Mouse (Mus musculus): ENCODE measurements around the gene Ndufa8.

Gene Ndufa8

DNA sequence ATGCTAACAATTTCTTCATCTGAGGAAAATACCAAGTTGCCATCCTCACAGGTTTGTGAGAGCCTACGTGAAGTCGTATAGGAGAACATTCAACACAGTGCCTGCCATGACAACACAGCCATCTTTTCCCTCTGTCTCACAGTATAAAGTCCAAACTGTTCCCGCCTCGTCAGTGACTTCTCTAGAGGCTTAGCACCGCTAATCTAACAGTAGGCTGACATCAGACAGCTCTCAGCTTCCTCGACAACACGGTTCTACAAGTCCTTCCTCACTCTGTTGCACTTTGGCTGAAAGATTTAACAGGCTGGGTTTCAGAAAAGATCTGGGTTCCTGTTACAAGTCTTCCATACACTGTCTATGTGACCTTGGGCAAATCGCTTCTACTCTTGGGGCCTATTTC lies 1.0 kb downstream of the Ndufa8 start:
- no peak for DNase-seq (ENCODE audit: low spot score in 2 of 2)

DNA sequence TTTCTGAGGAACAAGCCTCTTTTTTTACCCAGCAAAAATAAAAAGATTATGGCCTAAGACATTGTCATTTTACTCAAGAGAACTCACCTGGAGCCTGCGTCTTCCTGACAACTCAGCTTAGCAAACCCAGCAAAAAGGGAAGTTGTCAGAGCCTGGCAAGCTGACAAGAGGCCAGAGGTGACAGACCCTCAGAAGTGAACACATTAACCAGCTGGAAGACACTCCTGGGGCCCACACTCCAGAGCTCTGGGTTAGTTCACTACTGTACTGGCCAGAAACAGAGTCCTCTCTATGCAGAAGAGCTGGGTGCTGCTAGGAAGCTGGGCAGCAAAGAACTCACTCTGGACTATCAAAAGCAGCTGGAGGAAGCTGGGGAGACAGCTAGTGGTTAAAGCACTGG lies 8.3 kb downstream of the Ndufa8 start:
- no peak for DNase-seq (ENCODE audit: low spot score in 2 of 2)

GRCm38 (mm10) chr2:36039297-36039985 lies 9.8 kb downstream of the Ndufa8 start:
- DNase-seq (ENCODE audit: low spot score in 2 of 2): no peak

DNA sequence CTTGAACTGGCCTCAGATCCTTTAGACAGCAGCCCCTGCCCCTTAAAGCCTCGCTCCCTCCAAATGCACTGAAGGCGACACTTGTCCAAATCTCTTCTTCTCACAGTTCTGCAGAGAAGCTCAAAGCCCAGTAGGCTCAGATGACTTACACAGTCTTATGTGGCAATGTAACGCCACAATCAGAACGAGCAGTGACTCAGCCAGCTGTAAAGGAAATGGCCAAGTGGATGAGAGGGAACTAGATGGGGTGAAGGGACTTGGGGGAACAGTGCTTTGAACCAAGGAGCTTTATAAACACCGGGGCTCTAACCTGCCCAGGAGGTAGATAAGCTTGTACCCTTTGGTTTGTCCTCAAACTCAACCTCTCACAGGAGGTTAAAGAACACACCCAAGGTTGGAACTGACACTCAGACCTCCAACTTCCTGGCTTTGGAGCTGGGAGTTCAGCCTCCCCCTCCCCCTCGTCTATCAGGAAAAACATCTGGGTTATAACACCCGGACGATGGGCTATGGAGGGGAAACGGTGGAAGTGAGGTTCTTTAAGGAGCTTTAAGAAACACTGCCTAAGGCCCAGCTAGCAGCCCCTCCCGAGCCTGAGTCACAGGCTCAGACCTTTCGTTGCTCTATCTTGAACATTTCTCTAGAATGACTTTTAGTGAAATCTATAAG lies 13.7 kb downstream of the Ndufa8 start:
- no peak for DNase-seq (ENCODE audit: low spot score in 2 of 2)

- no peak for DNase-seq (ENCODE audit: low spot score in 2 of 2)
These were observed 14.3 kb downstream of the Ndufa8 start for GRCm38 (mm10) chr2:36034898-36035297.

GRCm38 (mm10) chr2:36033966-36034365 lies 15.2 kb downstream of the Ndufa8 start:
- no peak for DNase-seq (ENCODE audit: low spot score in 2 of 2)

DNA sequence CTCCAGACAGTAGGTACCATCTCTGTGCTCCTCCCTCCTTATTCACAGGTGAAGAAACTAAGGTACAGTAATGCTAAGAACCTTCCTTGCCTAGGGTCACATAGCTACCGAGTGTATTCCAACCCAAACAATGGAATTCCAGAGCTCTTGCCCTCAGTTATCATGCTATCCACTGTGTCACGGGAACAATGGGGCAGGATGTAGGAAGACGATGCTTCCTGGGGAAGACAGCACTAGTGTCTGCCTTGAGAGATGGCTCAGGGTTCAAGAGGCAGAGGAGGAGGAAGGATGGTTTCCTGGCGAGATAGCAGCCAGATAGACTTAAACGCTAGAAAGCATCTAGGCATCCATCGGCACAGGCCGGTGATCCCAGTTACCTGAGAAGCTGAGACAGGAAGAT lies 16.3 kb downstream of the Ndufa8 start:
- no peak for DNase-seq (ENCODE audit: low spot score in 2 of 2)

GRCm38 (mm10) chr2:36023291-36023690 lies 25.9 kb downstream of the Ndufa8 start:
- DNase-seq (ENCODE audit: low spot score in 2 of 2): peak in 1 of 2 experiments; percentile 32

DNA sequence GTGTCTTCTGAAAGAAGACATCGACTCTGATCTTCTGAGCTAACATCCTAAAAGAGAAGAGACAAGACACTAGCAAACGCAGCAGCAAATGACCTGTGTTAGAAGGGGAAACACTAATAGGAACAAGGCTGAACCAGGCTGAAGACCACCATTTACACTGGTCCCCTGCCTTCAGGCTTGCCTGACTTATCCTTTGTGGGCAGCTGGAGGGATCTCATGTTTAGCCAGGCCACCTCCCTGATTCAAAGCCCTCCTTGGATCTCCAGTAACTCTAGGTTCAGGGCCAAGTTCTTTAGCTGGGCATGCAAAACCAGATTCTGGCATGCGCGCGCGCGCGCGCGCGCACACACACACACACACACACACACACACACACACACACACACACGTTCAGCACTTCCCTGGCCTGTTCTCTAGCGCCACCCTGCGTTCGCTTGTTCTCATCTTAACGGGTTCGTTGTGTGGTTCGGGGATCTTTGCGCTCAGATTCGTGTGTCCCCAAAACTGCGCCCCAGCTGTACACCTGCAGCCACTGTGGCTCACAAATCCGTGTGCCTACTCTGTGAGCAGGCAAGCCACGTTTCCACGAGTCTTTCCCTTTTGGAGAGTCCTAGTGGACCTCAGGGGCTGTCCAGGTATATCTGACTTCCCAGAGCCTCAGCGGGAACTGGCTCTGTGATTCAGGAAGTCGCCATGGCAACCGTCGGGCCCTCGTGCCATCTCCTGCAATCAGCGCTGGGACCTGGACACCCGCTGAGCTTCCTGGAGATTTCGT lies 27.6 kb downstream of the Ndufa8 start:
- peak; percentile 41 to 67 for DNase-seq (ENCODE audit: low spot score in 2 of 2)

DNA sequence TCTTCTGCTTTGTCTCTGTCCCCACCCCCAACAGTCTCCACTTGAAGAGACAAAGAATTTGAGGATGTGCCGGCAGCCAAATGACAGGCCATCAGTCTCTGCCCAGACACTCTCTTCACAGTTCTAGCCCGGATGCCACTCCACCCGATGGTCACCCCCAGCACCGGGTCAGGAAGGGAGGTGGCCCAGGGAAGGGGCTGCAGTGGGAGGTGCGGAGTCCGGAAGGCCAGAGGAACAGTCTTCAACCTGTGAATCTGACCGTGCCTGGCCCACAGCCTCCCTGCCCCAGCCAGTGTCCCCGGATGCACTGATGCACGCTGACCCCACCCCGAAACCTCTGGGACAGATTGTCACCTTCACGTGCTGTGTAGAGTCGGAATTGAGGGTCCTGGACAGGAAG lies 36.2 kb downstream of the Ndufa8 start:
- peak in 1 of 2 experiments; percentile 28 for DNase-seq (ENCODE audit: low spot score in 2 of 2)

DNA sequence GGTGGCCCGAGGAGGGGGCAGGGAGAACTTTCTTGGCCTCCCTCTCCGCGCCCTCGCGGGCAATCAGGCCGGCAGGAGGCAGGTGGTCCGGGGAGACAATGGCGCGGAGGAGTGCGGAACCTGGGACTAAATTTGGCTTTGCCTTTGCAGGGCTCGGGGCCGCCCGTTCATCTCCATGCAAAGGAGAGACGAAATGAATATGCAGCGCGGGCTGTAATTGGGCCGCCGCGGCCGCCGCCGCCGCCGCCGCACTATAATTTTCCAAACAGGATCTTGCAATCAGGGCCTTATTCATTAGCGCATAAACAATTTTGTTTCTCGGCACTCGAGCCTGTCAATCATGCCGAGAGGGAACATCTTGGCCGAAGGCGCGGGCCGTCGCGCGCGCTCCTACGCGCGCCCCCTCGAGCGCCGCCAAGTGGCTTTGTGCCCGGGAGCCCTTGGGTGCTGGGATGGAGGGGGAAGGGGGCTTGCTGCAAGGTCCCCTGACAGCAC lies 37.8 kb downstream of the Ndufa8 start:
- DNase-seq (ENCODE audit: low spot score in 2 of 2): no peak

- no peak for DNase-seq (ENCODE audit: low spot score in 2 of 2)
These were observed 38.6 kb downstream of the Ndufa8 start for GRCm38 (mm10) chr2:36010579-36010978.

- peak; percentile 43 to 59 for DNase-seq (ENCODE audit: low spot score in 2 of 2)
These were observed 39.8 kb downstream of the Ndufa8 start for GRCm38 (mm10) chr2:36009386-36009785.

GRCm38 (mm10) chr2:36008071-36008470 lies 41.1 kb downstream of the Ndufa8 start:
- no peak for DNase-seq (ENCODE audit: low spot score in 2 of 2)

DNA sequence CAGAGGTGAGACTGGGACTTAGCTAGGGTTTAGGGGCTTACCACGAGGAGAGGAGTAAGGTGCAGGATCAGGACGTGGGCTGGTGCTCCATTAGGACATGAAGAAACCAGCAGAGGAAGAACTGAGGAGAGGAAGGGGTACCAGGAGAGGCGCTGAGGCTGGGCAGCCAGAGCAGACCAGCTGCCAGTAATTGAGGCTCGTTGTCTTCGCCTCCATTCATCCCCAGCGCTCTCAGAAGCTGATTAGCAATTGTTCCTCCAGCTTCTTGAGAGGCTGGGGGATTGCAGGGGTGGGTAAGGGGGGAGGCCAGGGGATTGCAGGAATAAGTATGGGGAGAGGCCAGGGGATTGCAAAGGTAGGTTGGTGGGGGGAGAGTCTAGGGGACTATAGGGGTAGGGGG lies 47.0 kb downstream of the Ndufa8 start:
- no peak for DNase-seq (ENCODE audit: low spot score in 2 of 2)

DNA sequence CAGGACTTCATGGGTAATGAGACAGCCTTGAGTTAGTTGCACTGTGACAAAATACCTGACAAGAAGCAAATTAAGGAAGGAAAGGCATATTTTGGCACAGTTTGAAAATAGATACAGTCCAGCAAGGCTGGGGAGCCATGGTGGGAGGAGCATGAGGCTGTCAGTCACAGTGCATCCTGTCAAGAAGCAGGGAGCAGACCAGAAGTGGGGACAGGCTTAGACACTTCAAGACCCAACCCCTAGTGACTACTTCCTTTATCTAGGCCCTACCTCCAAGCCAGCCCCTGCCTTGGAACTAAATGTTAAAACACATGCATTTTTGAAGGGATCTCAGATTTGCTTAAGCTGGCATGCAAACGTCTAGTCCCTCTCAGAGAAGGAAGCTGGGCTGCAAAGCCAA lies 48.8 kb downstream of the Ndufa8 start:
- DNase-seq (ENCODE audit: low spot score in 2 of 2): no peak

DNA sequence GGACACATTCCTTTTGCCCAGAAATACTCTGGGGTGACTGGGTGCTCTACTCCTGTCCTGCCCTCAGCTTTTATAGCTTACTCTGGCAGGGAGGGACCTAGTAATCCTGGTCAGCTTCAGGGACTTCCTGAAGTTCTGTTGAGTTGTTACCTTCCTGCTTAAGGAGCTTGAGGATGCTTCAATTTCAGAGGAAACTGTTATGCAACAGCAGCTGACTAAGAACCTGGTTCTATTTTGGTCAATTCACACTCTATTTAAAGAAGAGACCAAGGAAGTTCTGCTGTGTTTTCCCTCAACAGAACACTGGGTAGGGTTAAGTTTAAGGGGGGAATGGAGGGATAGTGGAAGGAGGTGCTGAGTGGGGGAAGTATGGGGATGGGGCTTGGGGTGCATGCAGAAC lies 50.0 kb downstream of the Ndufa8 start:
- no peak for DNase-seq (ENCODE audit: low spot score in 2 of 2)

DNA sequence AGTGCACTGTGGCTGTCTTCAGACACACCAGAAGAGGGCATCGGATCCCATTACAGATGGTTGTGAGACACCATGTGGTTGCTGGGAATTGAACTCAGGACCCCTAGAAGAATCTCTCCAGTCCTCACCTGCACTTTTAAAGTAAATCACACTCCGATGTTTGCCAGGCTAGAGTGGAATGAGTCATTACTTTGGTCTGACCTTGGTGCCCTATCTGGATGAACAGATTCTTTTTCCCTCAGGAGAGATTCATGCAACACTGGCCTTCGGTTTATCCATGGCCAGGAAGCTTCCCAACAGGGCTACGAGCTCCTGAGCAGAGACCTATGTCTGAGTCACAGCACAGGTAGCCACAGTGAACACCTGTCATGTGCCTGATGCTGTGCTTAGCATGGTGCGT lies 50.8 kb downstream of the Ndufa8 start:
- no peak for DNase-seq (ENCODE audit: low spot score in 2 of 2)

DNA sequence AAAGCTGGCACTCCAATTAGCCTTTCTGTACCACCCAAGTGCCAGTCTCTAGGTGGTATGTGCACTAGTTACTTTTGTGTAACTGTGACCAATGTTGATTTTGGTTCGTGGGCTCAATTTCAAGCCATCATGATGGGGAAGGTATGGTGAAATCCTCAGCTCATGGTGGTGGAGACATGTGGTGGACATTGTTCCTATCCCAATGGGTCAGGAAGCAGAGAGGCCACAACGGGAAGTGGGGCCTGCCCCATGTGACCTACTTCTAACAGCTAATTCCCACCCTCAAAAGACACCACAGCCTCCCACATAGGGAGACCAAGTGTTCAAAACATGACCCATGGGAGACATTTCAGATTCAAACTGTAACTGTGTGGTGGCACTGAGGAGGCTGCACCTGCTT lies 52.5 kb downstream of the Ndufa8 start:
- no peak for DNase-seq (ENCODE audit: low spot score in 2 of 2)

DNA sequence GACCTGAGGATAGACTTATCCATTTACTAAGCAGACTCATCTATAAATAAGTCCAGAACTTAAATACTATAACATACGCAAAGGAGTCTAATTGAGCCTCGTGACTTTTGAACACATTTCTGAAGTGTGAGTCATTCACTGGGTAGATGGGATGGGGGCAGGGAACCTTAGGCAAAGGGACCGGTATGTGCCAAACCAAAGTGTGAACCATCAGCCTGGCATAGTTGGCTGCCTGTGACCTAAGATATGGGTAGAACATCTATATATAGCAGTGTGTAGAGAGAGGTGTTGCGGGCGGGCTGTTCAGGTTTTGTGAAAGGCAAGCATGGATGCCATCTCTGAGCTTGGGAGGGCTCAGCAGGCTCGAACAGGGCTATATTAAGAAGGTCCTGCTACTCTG lies 54.9 kb downstream of the Ndufa8 start:
- no peak for DNase-seq (ENCODE audit: low spot score in 2 of 2)

GRCm38 (mm10) chr2:35993481-35993880 lies 55.7 kb downstream of the Ndufa8 start:
- no peak for DNase-seq (ENCODE audit: low spot score in 2 of 2)

- no peak for DNase-seq (ENCODE audit: low spot score in 2 of 2)
These were observed 56.9 kb downstream of the Ndufa8 start for GRCm38 (mm10) chr2:35992259-35992658.
